Mouse (Mus musculus) stomach, postnatal 0 days (tissue): ENCODE results near the gene Rbm7.

Experiments used
- CTCF ChIP-seq: IDR thresholded peaks from 2 replicates; pipeline ENCODE4 v1.5.1; 2016; ENCODE audit warnings: antibody characterized with exemption, low read depth, mild to moderate bottlenecking, moderate library complexity
- EP300 ChIP-seq: optimal IDR thresholded peaks from 2 replicates; pipeline ENCODE3; 2016; ENCODE audit warnings: antibody characterized with exemption

DNA sequence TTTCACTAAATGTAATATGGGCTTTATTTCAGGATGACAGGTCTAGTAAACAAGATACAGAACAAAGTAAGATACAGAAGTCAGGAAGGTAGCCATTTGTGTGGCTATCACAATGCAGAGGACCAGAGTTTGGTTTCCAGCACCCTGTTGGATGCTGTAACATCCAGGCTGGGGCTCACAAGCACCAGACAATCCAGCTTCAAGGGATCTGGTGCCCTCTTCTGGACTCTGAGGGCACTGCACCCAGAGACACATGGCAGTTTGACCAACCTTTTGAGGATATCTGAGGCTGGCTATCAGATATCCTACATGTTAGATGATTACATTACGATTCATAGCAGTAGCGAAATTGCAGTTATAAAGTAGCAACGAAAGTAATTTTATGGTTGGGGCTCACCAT is 29.4 kb downstream of the Rbm7 start:
- TF ChIP-seq CTCF (peak; percentile 61), EP300 (no peak)
